Comparison of ENCODE assay signal across 9 mouse cellular contexts in genomic region chr5:30738127-30738828, GRCm38 (mm10). TPM values are rescaled to one million over a fixed set of nuclear protein-coding genes. Genes with fewer than 3 reads are reported as not detected.
DNase-seq lines count a peak whose midpoint lies in the region; ATAC-seq lines count a peak whose summit lies in the region.
"Had no signal": no experiment of that assay in that cellular context is flagged by ENCODE, and none has a peak within 500 bp of the region (broad histone marks: within the 10 kb centered on the region; RNA-seq: fewer than 3 reads in every experiment).

No protein-coding gene starts in this region.

- peak; percentile 41; the same call in 1 of the 2 replicates for ATAC-seq in lung, embryonic 16.5 days (ENCODE audit: low read depth)
- no peak for ATAC-seq in hindbrain, embryonic 13.5 days (ENCODE audit: low FRiP score)
- ATAC-seq in liver, embryonic 12.5 days: no peak

- H3K9me3 ChIP-seq in lung, embryonic 16.5 days (ENCODE audit: control insufficient read depth, low read length): no peaks in the 10 kb centered on the region
- H3K9me3 ChIP-seq in hindbrain, embryonic 13.5 days: no peaks in the 10 kb centered on the region
- H3K9me3 ChIP-seq in liver, embryonic 12.5 days (replicated peaks): no peaks in the 10 kb centered on the region

- peak; percentile 46 for DNase-seq in adrenal gland, postnatal 14 days
- no peak for DNase-seq in adrenal gland, adult 18-20 months (ENCODE audit: low spot score in 2 of 2)
- DNase-seq in lung, postnatal 14 days: no peak
- DNase-seq in right cerebral cortex, postnatal 36 days (ENCODE audit: low spot score in 2 of 2): peak; percentile 11 to 21
- no peak for DNase-seq in left cerebral cortex, adult 11 months (ENCODE audit: low spot score)

- WGBS in lung, embryonic 16.5 days: 26% methylated on average over 10 of the region's 10 CpGs
- WGBS in hindbrain, embryonic 13.5 days: 34% methylated on average over 10 of the region's 10 CpGs
- WGBS in liver, embryonic 12.5 days (ENCODE audit: insufficient replicate concordance): 31% methylated on average over 10 of the region's 10 CpGs

- no peak overlapping the region for H3K4me3 ChIP-seq in lung, embryonic 16.5 days (ENCODE audit: low read length)
- no peak overlapping the region for H3K4me3 ChIP-seq in hindbrain, embryonic 13.5 days
- H3K4me3 ChIP-seq in liver, embryonic 12.5 days: no peak overlapping the region

- H3K4me2 ChIP-seq in lung, embryonic 16.5 days (ENCODE audit: low read depth, low read length): no peak overlapping the region
- peak overlapping the region; percentile 1; the same call in 1 of the 2 replicates for H3K4me2 ChIP-seq in hindbrain, embryonic 13.5 days
- no peak overlapping the region for H3K4me2 ChIP-seq in liver, embryonic 12.5 days

- H3K36me3 ChIP-seq in lung, embryonic 16.5 days (ENCODE audit: control insufficient read depth, insufficient read depth, low read length): no peaks in the 10 kb centered on the region
- H3K36me3 ChIP-seq in hindbrain, embryonic 13.5 days: peaks cover 17% of the 10 kb centered on the region
- no peaks in the 10 kb centered on the region for H3K36me3 ChIP-seq in liver, embryonic 12.5 days

- H3K4me1 ChIP-seq in lung, embryonic 16.5 days (replicated peaks; ENCODE audit: control insufficient read depth, insufficient read depth, low read length): peaks cover 3% of the 10 kb centered on the region; the same call in 1 of the 2 replicates
- H3K4me1 ChIP-seq in hindbrain, embryonic 13.5 days (replicated peaks): peaks cover 68% of the 10 kb centered on the region
- no peaks in the 10 kb centered on the region; the same call in 1 of the 2 replicates for H3K4me1 ChIP-seq in liver, embryonic 12.5 days

- H3K27ac ChIP-seq in lung, embryonic 16.5 days (ENCODE audit: low read length): no peak overlapping the region
- peak overlapping the region; percentile 72 for H3K27ac ChIP-seq in hindbrain, embryonic 13.5 days
- H3K27ac ChIP-seq in liver, embryonic 12.5 days: no peak overlapping the region

- H3K9ac ChIP-seq in lung, embryonic 16.5 days (ENCODE audit: low read length): no peak overlapping the region
- H3K9ac ChIP-seq in hindbrain, embryonic 13.5 days: peak overlapping the region; percentile 55; the same call in 1 of the 2 replicates
- no peak overlapping the region for H3K9ac ChIP-seq in liver, embryonic 12.5 days

- H3K27me3 ChIP-seq in lung, embryonic 16.5 days (ENCODE audit: control insufficient read depth, insufficient read depth, low read depth, low read length): no peaks in the 10 kb centered on the region
- no peaks in the 10 kb centered on the region for H3K27me3 ChIP-seq in hindbrain, embryonic 13.5 days
- peaks cover 32% of the 10 kb centered on the region for H3K27me3 ChIP-seq in liver, embryonic 12.5 days (replicated peaks)

RNA-seq across cellular contexts. Expression of gene Dpysl5, which starts 26.9 kb away (rescaled TPM):
- 1.4 and 4.5 TPM in 2 replicates for total RNA-seq in adrenal gland, postnatal 14 days (2021)
- 1 to 10 TPM; 1.7 to 1.8 TPM for total RNA-seq in adrenal gland, adult 18-20 months (2021)
- polyA plus RNA-seq in lung, embryonic 16.5 days (2015; fragmentation: Nextera tagmentation; extraction: Ambion mirVana): 4.7 and 4.8 TPM in 2 replicates
- polyA plus RNA-seq in hindbrain, embryonic 13.5 days (2015; fragmentation: Nextera tagmentation; extraction: Ambion mirVana): 180 and 199 TPM in 2 replicates
- polyA plus RNA-seq in liver, embryonic 12.5 days (2016; fragmentation: Nextera tagmentation; extraction: Ambion mirVana): 0.20 and 0.36 TPM in 2 replicates
- total RNA-seq: neutrophil, adult 5-6 weeks had no signal

Comparison
In these comparisons a context has a peak if more than half of its experiments do, and no peak if none do; other contexts are left out.
1. DNase-seq: peak in adrenal gland, postnatal 14 days (single experiment) and right cerebral cortex, postnatal 36 days (2 of 2); none in adrenal gland, adult 18-20 months (0 of 2), lung, postnatal 14 days (single experiment) and left cerebral cortex, adult 11 months (single experiment).
2. RNA of gene Dpysl5, which starts 26.9 kb away (polyA plus RNA-seq): 180 to 199 TPM in hindbrain, embryonic 13.5 days; 4.7 to 4.8 TPM in lung, embryonic 16.5 days and 0.20 to 0.36 TPM in liver, embryonic 12.5 days; every median in the first group is over 10 times any median in the second.